Mouse (Mus musculus): ENCODE results near the gene Klhl26.

DNA sequence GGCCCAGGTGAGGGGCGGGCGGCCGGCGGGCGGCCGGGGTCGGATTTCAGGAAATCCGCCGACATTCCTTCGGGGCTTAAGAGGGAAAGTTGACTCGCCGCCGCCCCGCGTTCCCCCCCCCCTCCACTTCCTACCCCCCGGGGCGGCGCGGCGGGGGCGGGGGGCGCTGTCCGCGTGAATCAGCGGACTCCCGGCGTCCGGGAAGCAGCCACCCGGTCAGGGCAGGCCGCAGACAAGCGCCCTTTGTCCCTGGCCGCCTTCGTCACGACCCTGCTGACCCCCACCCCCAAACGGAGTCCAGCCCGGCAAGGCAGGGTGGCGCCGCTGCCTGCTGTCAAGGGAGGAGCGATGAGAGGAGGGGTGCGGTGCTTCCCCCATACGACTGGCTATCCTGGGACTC is 12.8 kb upstream of the Klhl26 start:
- TF ChIP-seq CTCF (IDR thresholded peaks at IDR 0.05; ENCODE audit: insufficient read depth, low read depth, low read length) (no peak), POLR2A (IDR thresholded peaks at IDR 0.05; ENCODE audit: insufficient read depth, low read depth, low read length) (no peak)
